Mouse (Mus musculus) thymus, adult 2 months (tissue): ENCODE data around the gene Gm29776.

ENCODE experiments used
- CTCF ChIP-seq: fragments of 200-500 bp; IDR thresholded peaks from 2 replicates; pipeline ENCODE4 v1.5.1; 2012; ENCODE audit warnings: mild to moderate bottlenecking, control low read depth, low read length, moderate library complexity, borderline replicate concordance; ENCODE audit not compliant: control insufficient read depth, poor library complexity, insufficient read depth; ENCODE audit errors: extremely low read depth
- POLR2A ChIP-seq: fragments of 200-500 bp; IDR thresholded peaks from 2 replicates; pipeline ENCODE4 v1.6.1; 2012; ENCODE audit warnings: mild to moderate bottlenecking, low read length, control low read depth, moderate library complexity; ENCODE audit not compliant: control insufficient read depth, poor library complexity, insufficient read depth; ENCODE audit errors: extremely low read depth

- no peak for TF ChIP-seq CTCF
- no peak for TF ChIP-seq POLR2A
Observed at GRCm38 (mm10) chr14:54695042-54695441, 3.6 kb downstream of the Gm29776 start.
